Comparison of ENCODE assay signal across 8 mouse cellular contexts in genomic region chr19:46483701-46484328, GRCm38 (mm10). TPM values are rescaled to one million over a fixed set of nuclear protein-coding genes. Genes with fewer than 3 reads are reported as not detected.
DNase-seq lines count a peak whose midpoint lies in the region.

No protein-coding gene starts in this region.

- intact Hi-C loops in heart, postnatal 36 days (cut with DNase I), result loop anchor here (1.0 to 2.0 kb wide), 2 partner anchors 16 to 23 kb away; no protein-coding TSS in a partner anchor

- DNase-seq in adrenal gland, postnatal 14 days, result peak; percentile 74
- DNase-seq in adrenal gland, postnatal 4 days (ENCODE audit: low spot score in 2 of 2), result no peak
- DNase-seq in spleen, adult 18-20 months, result peak; percentile 42 to 44
- DNase-seq in spleen, postnatal 14 days (ENCODE audit: low spot score in 2 of 2), result no peak
- peak; percentile 44 to 48 for DNase-seq in heart, postnatal 36 days
- DNase-seq in layer of hippocampus, adult 9-11 months, result peak; percentile 61
- DNase-seq in right cerebral cortex, postnatal 25 days, result peak; percentile 42
- no peak for DNase-seq in natural killer cell, adult 2 months (ENCODE audit: low spot score in 2 of 2)

RNA-seq across cellular contexts. Expression of gene Trim8, which starts 17.7 kb away (rescaled TPM):
- 39.3 and 44.9 TPM in 2 replicates for total RNA-seq in adrenal gland, postnatal 14 days (2021)
- 10 to 100 TPM; 60.5 to 70.3 TPM for total RNA-seq in adrenal gland, postnatal 4 days (2021)
- 10 to 100 TPM; 38.7 to 40.0 TPM for total RNA-seq in heart, postnatal 36 days (2021)

Comparison
In these comparisons a context has a peak if more than half of its experiments do, and no peak if none do; other contexts are left out.
1. DNase-seq: peak in adrenal gland, postnatal 14 days (single experiment), spleen, adult 18-20 months (2 of 2), heart, postnatal 36 days (2 of 2), layer of hippocampus, adult 9-11 months (single experiment) and right cerebral cortex, postnatal 25 days (single experiment); none in adrenal gland, postnatal 4 days (0 of 2), spleen, postnatal 14 days (0 of 2) and natural killer cell, adult 2 months (0 of 2).